Mouse (Mus musculus) liver, embryonic 14.5 days (tissue): ENCODE measurements around the gene Tgif2lx1. TPM values are rescaled to one million over a fixed set of nuclear protein-coding genes. Genes with fewer than 3 reads are reported as not detected.
"Not testable (repeated sequence)": the region's sequence is repeated elsewhere in the genome, so short reads cannot be mapped to it uniquely, and the experiment has no call there.

Experiments
- ATAC-seq: fragments of 200-750 bp; cut with Nextera tagmentation; 2 replicates; pipeline ENCODE4 v1.8.0; 2017; ENCODE audit warnings: moderate number of reproducible peaks, mild to moderate bottlenecking, moderate library complexity; ENCODE audit not compliant: insufficient read depth
- DNase-seq, 3 experiments: peaks; one replicate each; pipeline ENCODE4 v3.0.0-alpha.2; 2012 to 2013; ENCODE audit warnings: low read depth in 3 of 3, low spot score in 3 of 3
- H3K27ac ChIP-seq: fragments of 300-500 bp; sonication (generic); 2 replicates; pipeline ENCODE4 v1.5.1; 2014; ENCODE audit warnings: moderate library complexity, mild to moderate bottlenecking, control low read depth, inconsistent platforms
- H3K27me3 ChIP-seq: fragments of 300-500 bp; sonication (generic); 2 replicates; pipeline ENCODE4 v1.6.1; 2014; ENCODE audit warnings: mild to moderate bottlenecking, low read length, moderate library complexity; ENCODE audit not compliant: control insufficient read depth, insufficient read depth
- H3K36me3 ChIP-seq: fragments of 300-500 bp; sonication (generic); replicated peaks from 2 replicates; pipeline ENCODE4 v1.6.1; 2014; ENCODE audit warnings: low read depth; ENCODE audit not compliant: control insufficient read depth, insufficient read depth
- H3K4me1 ChIP-seq, 2 experiments: fragments of 200-500 bp in 1 of 2; fragments of 300-500 bp in 1 of 2; sonication (generic) in 1 of 2; replicated peaks; 2 replicates each; pipeline ENCODE4 v1.6.1; 2012 to 2014; ENCODE audit warnings: antibody characterized with exemption in 1 of 2, inconsistent platforms in 1 of 2, low read length in 1 of 2; ENCODE audit not compliant: control insufficient read depth in 2 of 2, insufficient read depth in 2 of 2
- H3K4me2 ChIP-seq: fragments of 300-500 bp; sonication (generic); 2 replicates; pipeline ENCODE4 v1.6.1; 2014; ENCODE audit warnings: low read depth, mild to moderate bottlenecking, control low read depth, moderate library complexity
- H3K4me3 ChIP-seq, 2 experiments: fragments of 200-500 bp in 1 of 2; fragments of 300-500 bp in 1 of 2; sonication (generic) in 1 of 2; 2 replicates each; pipeline ENCODE4 v1.5.1; 2012 to 2014; ENCODE audit warnings: low read depth in 2 of 2, low read length in 2 of 2, mild to moderate bottlenecking in 2 of 2, control low read depth in 1 of 2, inconsistent platforms in 1 of 2, moderate library complexity in 1 of 2; ENCODE audit not compliant: insufficient read depth in 1 of 2
- H3K9ac ChIP-seq: fragments of 300-500 bp; sonication (generic); replicated peaks from 2 replicates; pipeline ENCODE4 v1.6.1; 2014; ENCODE audit warnings: mild to moderate bottlenecking, control low read depth, moderate library complexity
- H3K9me3 ChIP-seq: fragments of 300-500 bp; sonication (generic); 2 replicates; pipeline ENCODE4 v1.6.1; 2016; ENCODE audit warnings: low read length, mixed read lengths; ENCODE audit not compliant: control insufficient read depth
- WGBS: fragments of 180-500 bp; shearing (Covaris S2); extraction: QIAGEN DNeasy Blood & Tissue Kit; methylation state at CpG from one replicate; pipeline ENCODE4 v1.1.7; 2014; ENCODE audit not compliant: insufficient replicate concordance; 5-methylcytosine and 5-hydroxymethylcytosine counted together
- polyA plus RNA-seq, 2 experiments: library from polyadenylated mRNA; depleted of rRNA in 1 of 2; stranded (reverse) in 1 of 2; unstranded in 1 of 2; fragments of >200 nt; fragmentation: Nextera tagmentation in 1 of 2; extraction: Ambion mirVana in 1 of 2; gene quantifications; 2 replicates each; pipeline versions ENCODE4 v1.2.1 to v1.2.3; 2012 to 2014

Tgif2lx1 gene
- not detected in 2 replicates for polyA plus RNA-seq (2012; rRNA removed)
- not detected in 2 replicates for polyA plus RNA-seq (2014; fragmentation: Nextera tagmentation; extraction: Ambion mirVana)

GRCm38 (mm10) chrX:118480637-118481036 is at the start of gene Tgif2lx1:
TSS of gene Tgif2lx1 (minus strand) at chrX:118480737.
- H3K9ac ChIP-seq, H3K4me3 ChIP-seq, H3K36me3 ChIP-seq, ATAC-seq, H3K27me3 ChIP-seq, H3K9me3 ChIP-seq, DNase-seq, H3K4me1 ChIP-seq, H3K4me2 ChIP-seq, H3K27ac ChIP-seq: not testable (repeated sequence)
- WGBS: no CpG with 5 or more reads among the region's 5 CpGs

Other genes starting within 250 kb of the Tgif2lx1 start
- not detected in 2 replicates for gene Tgif2lx2, start 53.5 kb downstream of the Tgif2lx1 start, polyA plus RNA-seq (2012; rRNA removed)
- not detected in 2 replicates for gene Tgif2lx2, start 53.5 kb downstream of the Tgif2lx1 start, polyA plus RNA-seq (2014; fragmentation: Nextera tagmentation; extraction: Ambion mirVana)